Mouse (Mus musculus): Measurements from ENCODE around the gene Lcn8. TPM values are rescaled to one million over a fixed set of nuclear protein-coding genes. Genes with fewer than 3 reads are reported as not detected.

The Lcn8 gene
- total and polyA plus RNA-seq, 2 experiments from 2014 or later = not detected

DNA sequence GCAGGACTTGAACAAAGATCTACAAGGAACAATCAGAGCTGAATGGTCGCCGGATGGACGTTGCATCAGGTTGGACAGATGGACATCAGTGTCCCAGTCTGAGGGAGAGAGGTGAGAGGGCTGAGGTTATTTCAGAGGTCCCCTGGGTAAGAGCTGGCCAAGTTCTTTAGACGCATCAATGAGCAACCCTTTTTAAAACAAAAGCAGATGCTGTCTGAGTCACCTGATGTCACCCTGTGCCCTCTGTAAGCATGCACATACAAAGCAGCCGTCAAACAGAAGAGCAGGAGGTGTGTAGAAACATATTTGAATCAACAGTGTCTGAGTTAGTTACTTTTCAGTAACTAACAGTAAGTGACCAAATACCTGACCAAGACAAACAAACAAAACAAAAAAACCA, 11.2 kb downstream of the Lcn8 start:
- H3K4me2 ChIP-seq (ENCODE audit: low read depth) = no peak overlapping the region
- no peaks in the 10 kb centered on the region for H3K36me3 ChIP-seq (ENCODE audit: insufficient read depth)
- TF ChIP-seq CTCF (IDR thresholded peaks at IDR 0.05; ENCODE audit: low read depth) = no peak
- no peaks in the 10 kb centered on the region for H3K4me1 ChIP-seq (ENCODE audit: insufficient read depth)
- 84% methylated on average over 5 of the region's 5 CpGs for WGBS
- H3K4me3 ChIP-seq (ENCODE audit: low read depth, low read length) = no peak overlapping the region
- no peaks in the 10 kb centered on the region for H3K27me3 ChIP-seq (ENCODE audit: insufficient read depth, low read length)
- H3K9me3 ChIP-seq (ENCODE audit: low read length) = no peaks in the 10 kb centered on the region
- DNase-seq (no peak), ATAC-seq (no peak)
- H3K9ac ChIP-seq = no peak overlapping the region
- H3K27ac ChIP-seq (ENCODE audit: low read depth, low read length) = no peak overlapping the region

DNA sequence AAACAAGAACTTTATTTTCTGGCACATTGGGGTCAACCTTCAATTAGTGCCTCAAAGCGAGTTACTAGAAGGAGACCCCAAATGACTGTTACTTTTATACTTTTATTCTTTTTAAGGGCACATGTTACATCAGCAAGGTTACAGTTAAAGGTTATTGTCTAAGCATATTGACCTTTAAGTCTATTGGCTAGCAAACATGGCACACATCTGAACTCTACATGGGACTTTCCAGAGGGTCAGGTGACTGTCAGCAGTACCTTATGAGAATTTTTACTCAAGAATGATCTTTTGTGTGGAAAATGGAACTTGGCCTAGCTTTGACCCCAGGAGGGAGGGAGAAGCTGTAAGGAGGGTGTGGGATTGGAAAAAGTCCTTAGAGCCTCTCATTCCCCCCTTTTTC, 13.6 kb downstream of the Lcn8 start:
- no peak overlapping the region for H3K4me2 ChIP-seq (ENCODE audit: low read depth)
- DNase-seq = no peak
- H3K27ac ChIP-seq (ENCODE audit: low read depth, low read length) = no peak overlapping the region
- no peak overlapping the region for H3K4me3 ChIP-seq (ENCODE audit: low read depth, low read length)
- no peaks in the 10 kb centered on the region for H3K27me3 ChIP-seq (ENCODE audit: insufficient read depth, low read length)
- TF ChIP-seq CTCF (IDR thresholded peaks at IDR 0.05; ENCODE audit: low read depth) = no peak
- ATAC-seq = no peak
- H3K36me3 ChIP-seq (ENCODE audit: insufficient read depth) = no peaks in the 10 kb centered on the region
- 67% methylated on average over 1 of the region's 1 CpGs for WGBS
- H3K4me1 ChIP-seq (ENCODE audit: insufficient read depth) = no peaks in the 10 kb centered on the region
- no peak overlapping the region for H3K9ac ChIP-seq
- no peaks in the 10 kb centered on the region for H3K9me3 ChIP-seq (ENCODE audit: low read length)

DNA sequence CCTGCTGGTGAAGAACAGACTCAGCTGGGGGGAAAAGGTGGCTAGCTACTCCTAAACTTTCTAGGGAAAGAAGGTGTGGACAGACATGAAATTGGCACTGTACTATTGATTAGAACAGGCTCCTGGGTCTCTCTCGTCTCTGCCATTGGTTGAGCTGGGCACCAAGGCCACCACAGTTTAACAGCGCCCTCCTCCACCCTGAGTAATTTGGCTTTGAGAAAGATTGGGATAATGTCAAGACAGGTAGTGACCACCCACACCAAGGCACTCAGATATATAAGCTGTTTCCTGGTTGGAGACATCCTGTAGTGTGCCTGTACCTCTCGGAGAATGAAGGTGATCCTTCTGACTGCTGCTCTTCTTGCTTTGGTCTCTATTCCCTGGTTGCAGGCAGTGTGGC, 23.6 kb downstream of the Lcn8 start, which contains the start of gene Lcn6:
TSS of gene Lcn6 (plus strand) at position 301 of the 400 bp plus-strand sequence.
- Histone ChIP-seq H3K27me3 (ENCODE audit: insufficient read depth, low read length) (no peaks in the 10 kb centered on the region; the same call in 1 of the 2 replicates), H3K4me1 (ENCODE audit: insufficient read depth) (no peaks in the 10 kb centered on the region), H3K4me3 (ENCODE audit: low read depth, low read length) (no peak within 1 kb of the TSS), H3K36me3 (ENCODE audit: insufficient read depth) (no peaks in the 10 kb centered on the region), H3K9me3 (ENCODE audit: low read length) (no peaks in the 10 kb centered on the region), H3K9ac (no peak within 1 kb of the TSS), H3K27ac (ENCODE audit: low read depth, low read length) (no peak within 1 kb of the TSS), H3K4me2 (ENCODE audit: low read depth) (no peak within 1 kb of the TSS)
- DNase-seq (no peak), ATAC-seq (no peak)
- no peak for TF ChIP-seq CTCF (IDR thresholded peaks at IDR 0.05; ENCODE audit: low read depth)
- WGBS = 88% methylated on average over 3 of the region's 3 CpGs

DNA sequence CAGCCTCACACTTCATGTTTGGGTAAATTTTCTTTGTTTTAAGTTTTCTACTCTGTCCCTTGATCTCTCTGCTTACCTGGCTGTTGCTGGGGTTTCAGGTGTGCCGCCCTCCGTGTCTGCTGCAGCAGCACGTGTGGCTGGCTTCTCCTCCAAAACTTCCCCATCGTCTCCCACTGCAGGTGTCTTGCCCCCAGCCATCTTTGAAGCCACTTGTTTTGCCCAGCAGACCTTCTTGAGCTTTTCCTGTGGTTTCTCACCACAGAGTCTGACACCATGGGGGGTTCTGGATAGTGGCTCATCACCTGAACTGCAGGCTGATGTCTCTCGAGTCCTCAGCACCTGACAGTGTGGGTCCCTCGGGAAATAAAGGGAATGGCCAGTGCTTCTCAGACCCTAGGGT, 26.6 kb downstream of the Lcn8 start:
- 80% methylated on average over 6 of the region's 6 CpGs for WGBS
- no peak overlapping the region for H3K4me2 ChIP-seq (ENCODE audit: low read depth)
- H3K36me3 ChIP-seq (ENCODE audit: insufficient read depth) = no peaks in the 10 kb centered on the region
- no peak for DNase-seq
- TF ChIP-seq CTCF (IDR thresholded peaks at IDR 0.05; ENCODE audit: low read depth) = no peak
- no peaks in the 10 kb centered on the region for H3K4me1 ChIP-seq (ENCODE audit: insufficient read depth)
- H3K9me3 ChIP-seq (ENCODE audit: low read length) = no peaks in the 10 kb centered on the region
- H3K27me3 ChIP-seq (ENCODE audit: insufficient read depth, low read length) = no peaks in the 10 kb centered on the region; the same call in 1 of the 2 replicates
- no peak overlapping the region for H3K27ac ChIP-seq (ENCODE audit: low read depth, low read length)
- no peak for ATAC-seq
- H3K9ac ChIP-seq = no peak overlapping the region
- no peak overlapping the region for H3K4me3 ChIP-seq (ENCODE audit: low read depth, low read length)

DNA sequence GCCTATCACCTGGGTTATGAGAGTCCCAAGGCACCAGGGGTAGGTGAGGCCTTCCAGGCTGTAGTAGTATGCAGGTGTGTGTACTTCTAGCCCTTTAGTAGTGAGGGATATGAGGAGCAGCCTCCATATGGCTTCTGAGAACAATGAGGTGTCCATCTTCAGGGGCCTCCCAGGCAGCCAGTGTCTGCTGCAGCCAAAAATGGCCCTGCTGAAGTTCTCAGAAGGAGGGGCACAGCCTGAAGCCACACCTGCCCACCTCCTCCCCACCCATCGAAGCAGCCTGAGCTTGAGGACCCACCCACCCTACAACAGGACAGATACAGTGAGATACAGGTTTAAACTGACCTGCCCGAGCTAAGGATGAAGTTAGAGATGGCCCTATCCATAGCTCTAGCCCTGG, 29.5 kb downstream of the Lcn8 start, which contains the start of gene Lcn10:
TSS of gene Lcn10 (plus strand) at position 301 of the 400 bp plus-strand sequence.
- no peaks in the 10 kb centered on the region for H3K9me3 ChIP-seq (ENCODE audit: low read length)
- no peak within 1 kb of the TSS for H3K4me2 ChIP-seq (ENCODE audit: low read depth)
- TF ChIP-seq CTCF (IDR thresholded peaks at IDR 0.05; ENCODE audit: low read depth) = no peak
- no peaks in the 10 kb centered on the region for H3K4me1 ChIP-seq (ENCODE audit: insufficient read depth)
- no peak within 1 kb of the TSS for H3K9ac ChIP-seq
- ATAC-seq (no peak), DNase-seq (no peak)
- no peak within 1 kb of the TSS for H3K27ac ChIP-seq (ENCODE audit: low read depth, low read length)
- H3K27me3 ChIP-seq (ENCODE audit: insufficient read depth, low read length) = no peaks in the 10 kb centered on the region
- 76% methylated on average over 2 of the region's 2 CpGs for WGBS
- H3K4me3 ChIP-seq (ENCODE audit: low read depth, low read length) = no peak within 1 kb of the TSS
- H3K36me3 ChIP-seq (ENCODE audit: insufficient read depth) = no peaks in the 10 kb centered on the region

DNA sequence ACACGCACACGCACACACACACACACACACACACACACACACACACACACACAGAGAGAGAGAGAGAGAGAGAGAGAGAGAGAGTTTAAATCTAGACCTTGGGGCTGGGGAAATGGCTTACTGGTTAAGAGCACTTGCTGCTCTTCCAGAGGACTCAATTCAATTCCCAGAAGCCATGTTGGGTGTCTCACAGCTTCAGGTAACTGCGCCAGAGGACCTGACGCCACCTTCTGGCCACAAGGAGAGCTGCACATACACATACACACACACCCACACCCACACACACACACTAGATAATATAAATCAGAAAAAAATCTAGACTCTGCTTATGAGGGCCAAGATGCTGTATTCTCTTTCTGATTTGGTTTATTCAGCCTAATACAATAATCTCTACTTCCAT, 34.0 kb downstream of the Lcn8 start:
- no peaks in the 10 kb centered on the region for H3K36me3 ChIP-seq (ENCODE audit: insufficient read depth)
- H3K9me3 ChIP-seq (ENCODE audit: low read length) = no peaks in the 10 kb centered on the region
- no peak overlapping the region for H3K9ac ChIP-seq
- H3K27ac ChIP-seq (ENCODE audit: low read depth, low read length) = no peak overlapping the region
- H3K4me1 ChIP-seq (ENCODE audit: insufficient read depth) = no peaks in the 10 kb centered on the region
- TF ChIP-seq CTCF (IDR thresholded peaks at IDR 0.05; ENCODE audit: low read depth) = no peak
- WGBS = 62% methylated on average over 4 of the region's 4 CpGs
- DNase-seq = no peak
- no peak for ATAC-seq
- no peaks in the 10 kb centered on the region for H3K27me3 ChIP-seq (ENCODE audit: insufficient read depth, low read length)
- no peak overlapping the region for H3K4me2 ChIP-seq (ENCODE audit: low read depth)
- H3K4me3 ChIP-seq (ENCODE audit: low read depth, low read length) = no peak overlapping the region

DNA sequence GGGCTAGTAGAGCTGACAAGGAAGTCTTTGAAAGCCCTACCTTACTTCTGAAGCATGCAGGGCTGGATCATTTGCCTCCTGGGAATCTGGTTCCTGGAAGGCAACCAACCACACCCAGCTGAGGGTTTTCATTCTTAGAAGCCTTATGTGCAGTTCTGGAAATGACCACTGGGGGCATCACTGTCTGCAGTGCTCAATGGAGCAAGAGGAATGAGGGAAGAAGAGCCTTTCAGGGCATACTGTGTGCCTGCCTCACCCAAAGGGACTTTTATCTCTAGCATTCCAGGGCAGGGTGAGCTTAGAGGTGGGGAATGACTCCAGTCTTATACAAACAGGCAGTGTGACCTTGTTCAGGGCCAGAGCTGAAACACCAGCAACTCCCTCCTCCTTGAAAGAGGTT, 41.7 kb downstream of the Lcn8 start:
- H3K4me2 ChIP-seq (ENCODE audit: low read depth) = no peak overlapping the region
- H3K4me3 ChIP-seq (ENCODE audit: low read depth, low read length) = no peak overlapping the region
- no peaks in the 10 kb centered on the region for H3K4me1 ChIP-seq (ENCODE audit: insufficient read depth)
- no peak overlapping the region for H3K27ac ChIP-seq (ENCODE audit: low read depth, low read length)
- no peaks in the 10 kb centered on the region for H3K27me3 ChIP-seq (ENCODE audit: insufficient read depth, low read length)
- ATAC-seq = no peak
- H3K9me3 ChIP-seq (ENCODE audit: low read length) = no peaks in the 10 kb centered on the region
- H3K36me3 ChIP-seq (ENCODE audit: insufficient read depth) = no peaks in the 10 kb centered on the region
- peak; percentile 47 for DNase-seq
- peak; percentile 79 for TF ChIP-seq CTCF (IDR thresholded peaks at IDR 0.05; ENCODE audit: low read depth)
- no peak overlapping the region for H3K9ac ChIP-seq

DNA sequence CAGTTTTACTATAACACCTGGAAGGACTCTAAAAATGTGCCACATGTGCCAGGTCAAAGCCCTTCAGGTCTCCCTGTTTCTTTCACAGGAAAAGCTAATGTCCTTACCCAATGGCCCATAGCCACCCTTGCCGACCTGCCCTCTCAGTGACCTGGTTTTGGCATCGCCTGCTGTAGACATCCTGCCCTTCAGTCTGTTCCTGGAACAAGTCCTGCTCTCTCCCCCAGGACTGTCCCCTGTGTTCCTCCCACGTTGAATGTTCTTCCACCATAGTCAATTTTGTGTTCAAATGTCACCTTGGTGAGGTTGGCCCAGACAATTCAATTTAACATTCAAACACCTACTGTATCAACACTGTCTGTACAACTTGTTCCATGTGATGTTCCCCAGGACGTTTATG, 44.0 kb downstream of the Lcn8 start:
- no peaks in the 10 kb centered on the region for H3K9me3 ChIP-seq (ENCODE audit: low read length)
- no peaks in the 10 kb centered on the region for H3K27me3 ChIP-seq (ENCODE audit: insufficient read depth, low read length)
- ATAC-seq (no peak), DNase-seq (no peak)
- H3K27ac ChIP-seq (ENCODE audit: low read depth, low read length) = no peak overlapping the region
- no peaks in the 10 kb centered on the region for H3K4me1 ChIP-seq (ENCODE audit: insufficient read depth)
- no peak overlapping the region for H3K4me2 ChIP-seq (ENCODE audit: low read depth)
- no peak overlapping the region for H3K4me3 ChIP-seq (ENCODE audit: low read depth, low read length)
- no peak for TF ChIP-seq CTCF (IDR thresholded peaks at IDR 0.05; ENCODE audit: low read depth)
- 74% methylated on average over 4 of the region's 4 CpGs for WGBS
- no peaks in the 10 kb centered on the region for H3K36me3 ChIP-seq (ENCODE audit: insufficient read depth)
- H3K9ac ChIP-seq = no peak overlapping the region
